Comparison of ENCODE assay signal across 21 mouse cellular contexts in genomic region chr3:14944706-14945105, GRCm38 (mm10). TPM values are rescaled to one million over a fixed set of nuclear protein-coding genes. Genes with fewer than 3 reads are reported as not detected.
A peak's percentile ranks its signal among the peaks of the same experiment; 100 is the strongest.
DNase-seq lines count a peak whose midpoint lies in the region; ATAC-seq and TF ChIP-seq lines count a peak whose summit lies in the region.
"Had no signal": no experiment of that assay in that cellular context is flagged by ENCODE, and none has a peak within 500 bp of the region (broad histone marks: within the 10 kb centered on the region; RNA-seq: fewer than 3 reads in every experiment).

No protein-coding gene starts in this region.

- peak; percentile 66 for ATAC-seq in liver, embryonic 11.5 days (replicated peaks; ENCODE audit: low FRiP score)
- peak; percentile 43; the same call in 1 of the 2 replicates for ATAC-seq in liver, embryonic 13.5 days (ENCODE audit: low read depth)
- no peak for ATAC-seq in forebrain, embryonic 13.5 days
- ATAC-seq: forebrain, embryonic 14.5 days; hindbrain, embryonic 16.5 days had no signal

- H3K4me1 ChIP-seq in liver, embryonic 11.5 days (replicated peaks; ENCODE audit: control insufficient read depth, insufficient read depth, low read length) = 0 out of 2 replicates have a peak, but pooled peaks cover 3% of the 10 kb centered on the region
- peaks cover 0 to 2% of the 10 kb centered on the region in 2 experiments; a peak in 1 of 4 replicates for H3K4me1 ChIP-seq in MEL (ENCODE audit: control insufficient read depth in 1 of 2, insufficient read depth in 2 of 2, low read length in 2 of 2)
- 0 out of 2 replicates have a peak, but pooled peaks cover 2% of the 10 kb centered on the region for H3K4me1 ChIP-seq in liver, embryonic 13.5 days (replicated peaks)
- H3K4me1 ChIP-seq in forebrain, embryonic 13.5 days = no peaks in the 10 kb centered on the region
- H3K4me1 ChIP-seq: embryonic facial prominence, embryonic 13.5 days; heart, embryonic 13.5 days; hindbrain, embryonic 12.5 days had no signal

- H3K27me3 ChIP-seq in liver, embryonic 11.5 days (replicated peaks; ENCODE audit: control insufficient read depth, insufficient read depth, low read length) = no peaks in the 10 kb centered on the region
- H3K27me3 ChIP-seq in MEL (ENCODE audit: control insufficient read depth in 1 of 2, insufficient read depth in 2 of 2, low read length in 2 of 2) = no peaks in the 10 kb centered on the region
- no peaks in the 10 kb centered on the region for H3K27me3 ChIP-seq in liver, embryonic 13.5 days
- H3K27me3 ChIP-seq in forebrain, embryonic 13.5 days = no peaks in the 10 kb centered on the region
- H3K27me3 ChIP-seq: CH12.LX; embryonic facial prominence, embryonic 13.5 days; heart, embryonic 13.5 days; hindbrain, embryonic 12.5 days had no signal

- peak; percentile 43 to 62; a peak in 2 of 4 replicates for TF ChIP-seq EP300 in MEL (IDR thresholded peaks at IDR 0.05; ENCODE audit: low read depth in 1 of 2, low read length in 2 of 2)

- no peak for TF ChIP-seq POLR2A in MEL (IDR thresholded peaks at IDR 0.05; ENCODE audit: control insufficient read depth in 1 of 2, insufficient read depth in 1 of 2, low read depth in 1 of 2, low read length in 2 of 2, poor library complexity in 1 of 2)

- 37% methylated on average over 3 of the region's 3 CpGs for whole genome bisulfite sequencing in liver, embryonic 11.5 days
- 13% methylated on average over 3 of the region's 3 CpGs for WGBS in liver, embryonic 13.5 days (ENCODE audit: insufficient replicate concordance)
- 76% methylated on average over 3 of the region's 3 CpGs for WGBS in forebrain, embryonic 13.5 days

- no peak overlapping the region for H3K4me2 ChIP-seq in liver, embryonic 11.5 days
- H3K4me2 ChIP-seq in liver, embryonic 13.5 days = no peak overlapping the region
- no peak overlapping the region for H3K4me2 ChIP-seq in forebrain, embryonic 13.5 days
- H3K4me2 ChIP-seq: embryonic facial prominence, embryonic 13.5 days; heart, embryonic 13.5 days; hindbrain, embryonic 12.5 days had no signal

- no peaks in the 10 kb centered on the region for H3K79me2 ChIP-seq in MEL (ENCODE audit: control insufficient read depth, insufficient read depth, low read length, poor library complexity)

- TF ChIP-seq CTCF in MEL (IDR thresholded peaks at IDR 0.05 in 2 of 3, conservative IDR thresholded peaks at IDR 0.05 in 1 of 3; ENCODE audit: control insufficient read depth in 1 of 3, insufficient read depth in 1 of 3, low read depth in 2 of 3, low read length in 3 of 3, poor library complexity in 1 of 3, severe bottlenecking in 1 of 3) = no peak

- TF ChIP-seq RAD21 in MEL (IDR thresholded peaks at IDR 0.05; ENCODE audit: low read depth, low read length) = no peak

- H3K27ac ChIP-seq in liver, embryonic 11.5 days (ENCODE audit: low read depth, low read length) = no peak overlapping the region
- H3K27ac ChIP-seq in MEL (ENCODE audit: control insufficient read depth, low read depth, low read length) = no peak overlapping the region
- H3K27ac ChIP-seq in liver, embryonic 13.5 days = no peak overlapping the region
- H3K27ac ChIP-seq in forebrain, embryonic 13.5 days = no peak overlapping the region
- H3K27ac ChIP-seq: embryonic facial prominence, embryonic 13.5 days; gastrocnemius, adult 2 months; heart, embryonic 13.5 days; hindbrain, embryonic 12.5 days had no signal

- H3K36me3 ChIP-seq in liver, embryonic 11.5 days (ENCODE audit: control insufficient read depth, insufficient read depth, low read length) = no peaks in the 10 kb centered on the region
- peaks cover 0 to 2% of the 10 kb centered on the region in 2 experiments; a peak in 1 of 4 replicates for H3K36me3 ChIP-seq in MEL (ENCODE audit: control insufficient read depth in 1 of 2, insufficient read depth in 2 of 2, low read length in 2 of 2)
- H3K36me3 ChIP-seq in liver, embryonic 13.5 days = no peaks in the 10 kb centered on the region
- H3K36me3 ChIP-seq in forebrain, embryonic 13.5 days (ENCODE audit: poor library complexity, severe bottlenecking) = no peaks in the 10 kb centered on the region
- H3K36me3 ChIP-seq: embryonic facial prominence, embryonic 13.5 days; heart, embryonic 13.5 days; hindbrain, embryonic 12.5 days had no signal

- no peaks in the 10 kb centered on the region for H3K9me3 ChIP-seq in liver, embryonic 11.5 days (ENCODE audit: control insufficient read depth, low read length)
- no peaks in the 10 kb centered on the region for H3K9me3 ChIP-seq in MEL (replicated peaks; ENCODE audit: insufficient read depth, low read length)
- H3K9me3 ChIP-seq in liver, embryonic 13.5 days (replicated peaks) = no peaks in the 10 kb centered on the region
- no peaks in the 10 kb centered on the region for H3K9me3 ChIP-seq in forebrain, embryonic 13.5 days (replicated peaks)
- H3K9me3 ChIP-seq: embryonic facial prominence, embryonic 13.5 days; heart, embryonic 13.5 days; hindbrain, embryonic 12.5 days had no signal

- H3K4me3 ChIP-seq in liver, embryonic 11.5 days (ENCODE audit: low read depth, low read length) = no peak overlapping the region
- no peak overlapping the region for H3K4me3 ChIP-seq in MEL (ENCODE audit: control insufficient read depth in 1 of 2, insufficient read depth in 1 of 2, low read depth in 2 of 2, low read length in 2 of 2)
- H3K4me3 ChIP-seq in liver, embryonic 13.5 days (replicated peaks) = no peak overlapping the region
- H3K4me3 ChIP-seq in forebrain, embryonic 13.5 days = no peak overlapping the region
- H3K4me3 ChIP-seq: embryonic facial prominence, embryonic 13.5 days; gastrocnemius, adult 2 months; heart, embryonic 13.5 days; hindbrain, embryonic 12.5 days had no signal

- DNase-seq in liver, embryonic 11.5 days (ENCODE audit: low spot score) = no peak
- DNase-seq in liver = no peak
- DNase-seq in MEL (ENCODE audit: low read depth, low spot score) = peak; percentile 71
- DNase-seq in liver, embryonic 13.5 days = no peak
- DNase-seq in gastrocnemius, postnatal 10 days = no peak
- DNase-seq in retina, postnatal 1 day = no peak
- DNase-seq: adrenal gland, adult 8-10 months; adrenal gland, postnatal 36 days; cerebellum, adult 2 months; cerebellum, postnatal 10 days; gastrocnemius, adult 2 months; gastrocnemius, postnatal 36 days; heart, adult 11 months; heart, postnatal 36 days had no signal

- no peak overlapping the region for H3K9ac ChIP-seq in liver, embryonic 11.5 days (ENCODE audit: low read depth, low read length)
- no peak overlapping the region for H3K9ac ChIP-seq in MEL (ENCODE audit: control insufficient read depth, low read depth, low read length, poor library complexity, severe bottlenecking)
- no peak overlapping the region for H3K9ac ChIP-seq in liver, embryonic 13.5 days
- no peak overlapping the region for H3K9ac ChIP-seq in forebrain, embryonic 13.5 days
- H3K9ac ChIP-seq: embryonic facial prominence, embryonic 13.5 days; heart, embryonic 13.5 days; hindbrain, embryonic 12.5 days had no signal

TF ChIP-seq in MEL, 35 proteins besides CTCF, POLR2A, EP300 and RAD21:
- peak; percentile 36; the same call in 1 of the 2 replicates for TF ChIP-seq MAFK (IDR thresholded peaks at IDR 0.05; ENCODE audit: borderline replicate concordance, low read depth, low read length)
- TF ChIP-seq ZMIZ1 (IDR thresholded peaks at IDR 0.05; ENCODE audit: low read depth, low read length) = no peak
- peak; percentile 51; the same call in 1 of the 2 replicates for TF ChIP-seq GATA1 (IDR thresholded peaks at IDR 0.05; ENCODE audit: low read depth, low read length)
- 0 out of 2 replicates have a peak, but pooled peaks have one; percentile 40 for TF ChIP-seq TCF12 (IDR thresholded peaks at IDR 0.05; ENCODE audit: low read depth, low read length)
- TF ChIP-seq TAL1 (IDR thresholded peaks at IDR 0.05; ENCODE audit: low read length) = 0 out of 2 replicates have a peak, but pooled peaks have one; percentile 7
- peak; percentile 98 for TF ChIP-seq TBP (IDR thresholded peaks at IDR 0.05; ENCODE audit: low read depth, low read length)
- TF ChIP-seq NRF1 (IDR thresholded peaks at IDR 0.05; ENCODE audit: insufficient read depth, low read depth, low read length, poor library complexity, severe bottlenecking) = no peak

RNA-seq across cellular contexts. Expression of gene Car2, which starts 58.6 kb away (rescaled TPM):
- polyA plus RNA-seq in liver, embryonic 11.5 days (2014; fragmentation: Nextera tagmentation; extraction: Ambion mirVana) = 1,283 and 1,400 TPM in 2 replicates
- 235 and 397 TPM in 2 replicates for total RNA-seq in MEL (2012; rRNA removed)
- 100 to 1,000 TPM; 109 to 369 TPM for polyA plus RNA-seq in MEL (2012; ENCODE audit: insufficient read depth in 1 of 2, insufficient read length in 2 of 2, low read depth in 1 of 2, low replicate concordance in 2 of 2, missing spikeins in 1 of 2)
- polyA plus RNA-seq in liver, embryonic 13.5 days (2015; fragmentation: Nextera tagmentation; extraction: Ambion mirVana) = 2,501 and 2,750 TPM in 2 replicates
- 24.2 and 27.6 TPM in 2 replicates for polyA plus RNA-seq in forebrain, embryonic 13.5 days (2015; fragmentation: Nextera tagmentation; extraction: Ambion mirVana)
- total RNA-seq in gastrocnemius, postnatal 10 days (2021) = 10 to 100 TPM in 1 of 2 experiments, 1 to 10 TPM in 1; 7.3 to 12.5 TPM
